Mouse (Mus musculus) lung, postnatal 10 days (tissue): ENCODE data around the gene Atxn7l2.

ENCODE experiments used
- DNase-seq: peaks from one replicate; pipeline ENCODE4 v3.0.0; 2021

The Atxn7l2 gene

GRCm38 (mm10) chr3:108204470-108204869 lies 6.3 kb downstream of the Atxn7l2 start:
- no peak for DNase-seq

GRCm38 (mm10) chr3:108203621-108204325 lies 7.0 kb downstream of the Atxn7l2 start:
- DNase-seq: peak; percentile 87

- no peak for DNase-seq
Observed at GRCm38 (mm10) chr3:108203212-108203611, 7.5 kb downstream of the Atxn7l2 start.

- DNase-seq: peak; percentile 44
Observed at GRCm38 (mm10) chr3:108202506-108202905, 8.2 kb downstream of the Atxn7l2 start.

- DNase-seq: peak; percentile 99
Observed at GRCm38 (mm10) chr3:108200329-108201323, 10.1 kb downstream of the Atxn7l2 start, which contains the start of gene Cyb561d1. TSS of gene Cyb561d1 (minus strand) at chr3:108201212.

GRCm38 (mm10) chr3:108199231-108199630 lies 11.5 kb downstream of the Atxn7l2 start:
- no peak for DNase-seq

- DNase-seq: peak; percentile 86
Observed at GRCm38 (mm10) chr3:108197066-108197497, 13.7 kb downstream of the Atxn7l2 start.

GRCm38 (mm10) chr3:108195941-108196590 lies 14.7 kb downstream of the Atxn7l2 start:
- no peak for DNase-seq

GRCm38 (mm10) chr3:108195287-108195686 lies 15.4 kb downstream of the Atxn7l2 start:
- DNase-seq: no peak

- DNase-seq: no peak
Observed at GRCm38 (mm10) chr3:108193686-108194085, 17.0 kb downstream of the Atxn7l2 start.

- no peak for DNase-seq
Observed at GRCm38 (mm10) chr3:108189897-108190296, 20.8 kb downstream of the Atxn7l2 start.

GRCm38 (mm10) chr3:108188716-108189490 lies 21.8 kb downstream of the Atxn7l2 start:
- no peak for DNase-seq

- DNase-seq: no peak
Observed at GRCm38 (mm10) chr3:108187111-108187795, 23.5 kb downstream of the Atxn7l2 start.

GRCm38 (mm10) chr3:108186098-108187047 lies 24.4 kb downstream of the Atxn7l2 start, which contains the start of gene Amigo1:
TSS of gene Amigo1 (plus strand) at chr3:108186335.
- peak; percentile 49 for DNase-seq

- no peak for DNase-seq
Observed at GRCm38 (mm10) chr3:108185460-108186097, 25.2 kb downstream of the Atxn7l2 start.

- DNase-seq: peak; percentile 35
Observed at GRCm38 (mm10) chr3:108184742-108185141, 26.0 kb downstream of the Atxn7l2 start.

- DNase-seq: no peak
Observed at GRCm38 (mm10) chr3:108180514-108180913, 30.2 kb downstream of the Atxn7l2 start.

- DNase-seq: no peak
Observed at GRCm38 (mm10) chr3:108178756-108179715, 31.7 kb downstream of the Atxn7l2 start.
